Comparison of ENCODE assay signal across 8 mouse cellular contexts in the genomic region with DNA sequence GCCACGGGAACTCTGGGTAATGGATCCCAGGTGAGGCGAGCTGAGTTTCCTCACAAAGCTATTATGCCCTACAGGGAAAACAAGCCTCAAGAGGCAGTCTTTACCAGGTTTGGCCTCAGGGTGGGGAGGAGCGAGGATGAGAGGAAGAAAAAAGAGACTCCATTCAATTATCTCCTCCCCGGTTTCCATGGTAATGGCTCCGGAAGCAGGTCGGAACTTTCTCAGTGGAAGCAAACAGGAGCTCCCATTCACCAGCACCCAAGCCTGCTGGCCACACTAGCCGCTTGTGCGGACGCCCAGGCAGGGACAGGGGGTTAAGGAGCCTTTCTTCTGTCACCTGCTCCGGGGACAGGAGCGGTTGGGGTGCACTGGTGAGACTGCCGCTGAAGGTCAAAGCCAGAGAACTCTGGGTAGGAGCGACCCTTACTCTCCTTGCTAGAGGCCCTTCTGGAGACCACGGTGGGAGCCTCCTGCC.
DNase-seq lines count a peak whose midpoint lies in the region; ATAC-seq and TF ChIP-seq lines count a peak whose summit lies in the region.

No protein-coding gene starts in this region.

- no peak overlapping the region for H3K27ac ChIP-seq in intestine, embryonic 14.5 days (ENCODE audit: low read depth)
- no peak overlapping the region for H3K27ac ChIP-seq in intestine, postnatal 0 days (ENCODE audit: low read depth, low read length)
- no peak overlapping the region for H3K27ac ChIP-seq in embryonic facial prominence, embryonic 13.5 days
- H3K27ac ChIP-seq in layer of hippocampus, adult 2 months = peak overlapping the region; percentile 90
- H3K27ac ChIP-seq in midbrain, embryonic 11.5 days (ENCODE audit: low read depth, low read length) = no peak overlapping the region
- no peak overlapping the region for H3K27ac ChIP-seq in kidney, embryonic 14.5 days (ENCODE audit: low read depth, low read length)

- H3K4me1 ChIP-seq in intestine, embryonic 14.5 days (replicated peaks; ENCODE audit: control insufficient read depth, insufficient read depth, low read length) = 0 out of 2 replicates have a peak, but pooled peaks cover 4% of the 10 kb centered on the region
- 0 out of 2 replicates have a peak, but pooled peaks cover 5% of the 10 kb centered on the region for H3K4me1 ChIP-seq in intestine, postnatal 0 days (replicated peaks; ENCODE audit: control insufficient read depth, insufficient read depth, low read length)
- peaks cover 38% of the 10 kb centered on the region for H3K4me1 ChIP-seq in embryonic facial prominence, embryonic 13.5 days
- H3K4me1 ChIP-seq in midbrain, embryonic 11.5 days (ENCODE audit: control insufficient read depth, insufficient read depth, low read length) = peaks cover 23% of the 10 kb centered on the region
- peaks cover 8% of the 10 kb centered on the region for H3K4me1 ChIP-seq in kidney, embryonic 14.5 days (ENCODE audit: control insufficient read depth, insufficient read depth, low read length)

- no peaks in the 10 kb centered on the region for H3K9me3 ChIP-seq in intestine, embryonic 14.5 days (ENCODE audit: control insufficient read depth, low read length)
- H3K9me3 ChIP-seq in intestine, postnatal 0 days (ENCODE audit: control insufficient read depth) = no peaks in the 10 kb centered on the region
- H3K9me3 ChIP-seq in embryonic facial prominence, embryonic 13.5 days = 0 out of 2 replicates have a peak, but pooled peaks cover 5% of the 10 kb centered on the region
- H3K9me3 ChIP-seq in midbrain, embryonic 11.5 days (ENCODE audit: control insufficient read depth, low read length) = no peaks in the 10 kb centered on the region
- 0 out of 2 replicates have a peak, but pooled peaks cover 5% of the 10 kb centered on the region for H3K9me3 ChIP-seq in kidney, embryonic 14.5 days (ENCODE audit: control insufficient read depth, low read length)

- H3K36me3 ChIP-seq in intestine, embryonic 14.5 days (ENCODE audit: control insufficient read depth, insufficient read depth, low read length) = peaks cover 22% of the 10 kb centered on the region
- H3K36me3 ChIP-seq in intestine, postnatal 0 days (ENCODE audit: control insufficient read depth, insufficient read depth) = no peaks in the 10 kb centered on the region; the same call in 1 of the 2 replicates
- peaks cover 24% of the 10 kb centered on the region for H3K36me3 ChIP-seq in embryonic facial prominence, embryonic 13.5 days
- no peaks in the 10 kb centered on the region for H3K36me3 ChIP-seq in midbrain, embryonic 11.5 days (ENCODE audit: control insufficient read depth, insufficient read depth, low read length)
- peaks cover 4% of the 10 kb centered on the region; the same call in 1 of the 2 replicates for H3K36me3 ChIP-seq in kidney, embryonic 14.5 days (ENCODE audit: control insufficient read depth, insufficient read depth, low read length)

- no peak for DNase-seq in intestine, embryonic 14.5 days (ENCODE audit: low spot score)
- DNase-seq in layer of hippocampus, adult 2 months (ENCODE audit: low spot score in 2 of 2) = peak; percentile 56 to 82
- peak; percentile 92 for DNase-seq in midbrain, embryonic 11.5 days (ENCODE audit: low spot score, missing footprints)
- DNase-seq in kidney, adult 18-20 months = no peak

- no peak overlapping the region for H3K4me3 ChIP-seq in intestine, embryonic 14.5 days (ENCODE audit: low read depth, low read length)
- H3K4me3 ChIP-seq in intestine, postnatal 0 days (ENCODE audit: low read depth, low read length) = no peak overlapping the region
- H3K4me3 ChIP-seq in embryonic facial prominence, embryonic 13.5 days = no peak overlapping the region
- peak overlapping the region; percentile 48 for H3K4me3 ChIP-seq in layer of hippocampus, adult 2 months
- H3K4me3 ChIP-seq in midbrain, embryonic 11.5 days (ENCODE audit: low read depth, low read length) = no peak overlapping the region
- H3K4me3 ChIP-seq in kidney, embryonic 14.5 days (ENCODE audit: low read length) = no peak overlapping the region

- H3K4me2 ChIP-seq in intestine, embryonic 14.5 days (ENCODE audit: low read length) = no peak overlapping the region
- no peak overlapping the region for H3K4me2 ChIP-seq in intestine, postnatal 0 days (replicated peaks; ENCODE audit: low read depth)
- peak overlapping the region; percentile 39 for H3K4me2 ChIP-seq in embryonic facial prominence, embryonic 13.5 days
- H3K4me2 ChIP-seq in midbrain, embryonic 11.5 days = 0 out of 2 replicates have a peak overlapping the region, but pooled peaks have one; percentile 1
- H3K4me2 ChIP-seq in kidney, embryonic 14.5 days (replicated peaks; ENCODE audit: low read depth, low read length) = no peak overlapping the region; the same call in 1 of the 2 replicates

- H3K27me3 ChIP-seq in intestine, embryonic 14.5 days (replicated peaks; ENCODE audit: control insufficient read depth, insufficient read depth, low read length) = no peaks in the 10 kb centered on the region
- no peaks in the 10 kb centered on the region for H3K27me3 ChIP-seq in intestine, postnatal 0 days (replicated peaks; ENCODE audit: control insufficient read depth, insufficient read depth, low read length)
- no peaks in the 10 kb centered on the region for H3K27me3 ChIP-seq in embryonic facial prominence, embryonic 13.5 days
- H3K27me3 ChIP-seq in midbrain, embryonic 11.5 days (ENCODE audit: control insufficient read depth, insufficient read depth, low read length) = no peaks in the 10 kb centered on the region
- no peaks in the 10 kb centered on the region for H3K27me3 ChIP-seq in kidney, embryonic 14.5 days (ENCODE audit: control insufficient read depth, insufficient read depth, low read length)

- no peak for TF ChIP-seq CTCF in intestine, postnatal 0 days (IDR thresholded peaks at IDR 0.05; ENCODE audit: low read depth)
- TF ChIP-seq CTCF in layer of hippocampus, adult 2 months (conservative IDR thresholded peaks at IDR 0.05) = peak; percentile 61

- ATAC-seq in intestine, embryonic 14.5 days (replicated peaks; ENCODE audit: low FRiP score, low TSS enrichment, low read depth) = 0 out of 2 replicates have a peak, but pooled peaks have one; percentile 43
- ATAC-seq in intestine, postnatal 0 days = no peak; the same call in 1 of the 2 replicates
- no peak for ATAC-seq in embryonic facial prominence, embryonic 13.5 days (ENCODE audit: insufficient number of reproducible peaks, insufficient read depth, low FRiP score, low TSS enrichment, low read depth)
- peak; percentile 51 for ATAC-seq in midbrain, embryonic 11.5 days (ENCODE audit: low FRiP score)
- ATAC-seq in kidney, embryonic 14.5 days (ENCODE audit: low FRiP score, low TSS enrichment) = no peak
- ATAC-seq in activated CD4-positive, CD25-positive, alpha-beta regulatory T cell, adult 4 months = no peak

- 54% methylated on average over 14 of the region's 14 CpGs for WGBS in intestine, embryonic 14.5 days
- WGBS in intestine, postnatal 0 days = 56% methylated on average over 14 of the region's 14 CpGs
- 20% methylated on average over 14 of the region's 14 CpGs for WGBS in embryonic facial prominence, embryonic 13.5 days
- 33% methylated on average over 14 of the region's 14 CpGs for WGBS in midbrain, embryonic 11.5 days
- WGBS in kidney, embryonic 14.5 days = 37% methylated on average over 14 of the region's 14 CpGs

- no peak overlapping the region for H3K9ac ChIP-seq in intestine, embryonic 14.5 days (ENCODE audit: low read length)
- no peak overlapping the region for H3K9ac ChIP-seq in intestine, postnatal 0 days (ENCODE audit: low read depth, low read length)
- no peak overlapping the region for H3K9ac ChIP-seq in embryonic facial prominence, embryonic 13.5 days
- no peak overlapping the region for H3K9ac ChIP-seq in midbrain, embryonic 11.5 days (ENCODE audit: low read length)
- no peak overlapping the region for H3K9ac ChIP-seq in kidney, embryonic 14.5 days (ENCODE audit: low read depth, low read length)

Comparison
In these comparisons a context has a peak if more than half of its experiments do, and no peak if none do; other contexts are left out.
1. ATAC-seq: peak in intestine, embryonic 14.5 days (single experiment) and midbrain, embryonic 11.5 days (single experiment); none in intestine, postnatal 0 days (single experiment), embryonic facial prominence, embryonic 13.5 days (single experiment), kidney, embryonic 14.5 days (single experiment) and activated CD4-positive, CD25-positive, alpha-beta regulatory T cell, adult 4 months (single experiment).
2. DNase-seq: peak in layer of hippocampus, adult 2 months (2 of 2) and midbrain, embryonic 11.5 days (single experiment); none in intestine, embryonic 14.5 days (single experiment) and kidney, adult 18-20 months (single experiment).
3. H3K4me2 ChIP-seq: peak in embryonic facial prominence, embryonic 13.5 days (single experiment) and midbrain, embryonic 11.5 days (single experiment); none in intestine, embryonic 14.5 days (single experiment), intestine, postnatal 0 days (single experiment) and kidney, embryonic 14.5 days (single experiment).